Mouse (Mus musculus) right cerebral cortex, postnatal 36 days (tissue): ENCODE results near the gene Serpinb1c.
"Not testable (repeated sequence)": the region's sequence is repeated elsewhere in the genome, so short reads cannot be mapped to it uniquely, and the experiment has no call there.

ENCODE experiments used
- DNase-seq, 2 experiments: peaks; one replicate each; pipeline ENCODE4 v3.0.0; 2022; ENCODE audit warnings: low spot score in 2 of 2, mixed read lengths in 1 of 2

The Serpinb1c gene

DNA sequence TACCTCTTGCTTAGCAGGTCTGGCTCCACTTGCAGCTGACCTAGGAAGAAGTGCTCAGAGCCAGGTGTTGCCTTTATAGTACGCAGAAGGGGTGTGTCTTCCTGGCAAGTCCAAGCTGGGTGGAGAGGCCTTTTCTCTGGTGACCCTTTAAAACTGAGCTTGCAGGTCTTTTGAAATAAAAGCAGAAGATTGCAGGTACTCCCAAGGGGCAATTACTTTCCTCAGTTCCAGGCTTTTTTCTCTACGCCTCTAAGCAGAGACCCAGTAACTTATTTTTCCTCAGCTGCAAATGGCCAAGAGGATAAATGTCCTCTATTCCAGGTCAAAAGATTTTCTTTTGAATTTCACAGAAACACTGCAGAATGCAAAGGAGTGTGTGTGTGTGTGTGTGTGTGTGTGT lies at the start of gene Serpinb1c:
Gene Serpinb1c, minus strand, starts transcription at position 101 of the 400 bp plus-strand sequence.
- DNase-seq, result no peak

- DNase-seq, result not testable (repeated sequence)
Measured at GRCm38 (mm10) chr13:32939191-32939590, 41.2 kb upstream of the Serpinb1c start.

DNA sequence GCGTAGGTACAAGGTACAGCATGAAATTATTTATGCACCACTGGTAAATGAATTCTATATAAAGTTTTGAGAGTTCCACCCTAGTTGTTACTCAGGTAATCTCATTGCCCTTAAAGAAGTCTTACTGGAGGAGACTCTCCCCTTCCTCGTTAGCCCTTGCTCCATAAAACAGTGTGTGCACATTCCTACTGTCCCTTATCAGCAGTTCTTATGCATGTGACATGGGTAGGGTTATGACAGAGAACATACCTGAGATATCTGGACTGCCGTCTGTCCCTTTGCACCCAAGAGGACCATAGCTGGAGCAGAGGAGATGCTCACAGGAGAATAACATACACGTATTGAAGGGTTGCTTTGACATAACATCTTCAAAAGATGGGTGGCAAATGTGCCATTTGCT lies 40.3 kb upstream of the Serpinb1c start:
- not testable (repeated sequence) for DNase-seq

DNA sequence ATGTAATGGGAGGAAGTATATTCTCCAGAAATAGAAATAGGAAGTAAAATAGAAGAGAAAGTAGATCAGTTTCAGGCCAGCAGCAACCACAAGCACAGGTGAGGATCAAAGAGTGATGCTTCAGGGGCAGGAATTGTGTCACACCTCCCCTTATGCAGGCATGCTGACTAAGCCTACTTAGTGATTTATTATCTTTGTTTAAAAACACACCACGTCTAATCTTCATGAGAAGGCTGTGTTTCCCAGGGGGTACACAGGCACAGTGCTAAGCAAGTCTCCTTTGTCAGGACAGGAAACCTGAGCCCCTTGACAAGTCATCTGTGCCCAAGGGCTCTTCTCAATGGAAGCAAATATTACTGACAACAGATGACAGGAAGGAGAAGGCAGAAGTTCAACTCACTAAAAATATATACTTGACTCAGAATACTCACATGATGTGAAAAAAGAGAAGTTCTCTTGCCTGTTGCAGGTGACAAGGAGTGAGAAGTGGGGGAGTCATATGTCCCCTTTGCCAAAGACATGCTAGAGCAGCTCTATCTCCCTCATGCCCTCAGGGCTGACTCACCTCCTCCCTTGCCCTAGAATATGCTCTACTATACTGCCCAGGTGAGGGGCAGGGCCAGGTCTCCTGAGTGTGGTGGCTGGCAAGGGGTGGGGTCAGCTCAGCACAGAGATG lies 36.8 kb upstream of the Serpinb1c start:
- no peak for DNase-seq

GRCm38 (mm10) chr13:32929107-32929750 lies 31.2 kb upstream of the Serpinb1c start:
- no peak for DNase-seq

- DNase-seq, result no peak
Measured at GRCm38 (mm10) chr13:32927241-32927640, 29.2 kb upstream of the Serpinb1c start.

- no peak for DNase-seq
Measured at GRCm38 (mm10) chr13:32926661-32927060, 28.6 kb upstream of the Serpinb1c start.

- no peak for DNase-seq
Measured at GRCm38 (mm10) chr13:32924578-32925360, 26.8 kb upstream of the Serpinb1c start.

DNA sequence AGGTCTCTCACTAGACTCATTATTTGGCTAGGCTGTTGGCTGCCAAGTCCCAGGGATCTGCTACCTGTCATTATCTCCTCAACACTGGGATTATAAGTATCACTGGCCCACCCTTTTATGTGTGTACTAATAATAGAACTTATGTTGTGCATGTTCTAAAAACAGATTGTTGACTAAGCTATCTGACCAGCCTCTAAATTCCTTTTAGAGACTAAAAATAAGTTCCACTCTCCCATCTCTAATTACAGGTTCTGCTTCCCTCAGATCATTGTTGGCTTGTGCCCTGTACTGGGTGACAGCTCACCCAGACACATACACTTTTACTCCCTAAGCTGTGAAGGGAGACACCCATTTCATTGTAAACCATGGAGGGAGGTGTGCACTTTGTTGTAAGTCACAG lies 24.6 kb upstream of the Serpinb1c start:
- no peak for DNase-seq

DNA sequence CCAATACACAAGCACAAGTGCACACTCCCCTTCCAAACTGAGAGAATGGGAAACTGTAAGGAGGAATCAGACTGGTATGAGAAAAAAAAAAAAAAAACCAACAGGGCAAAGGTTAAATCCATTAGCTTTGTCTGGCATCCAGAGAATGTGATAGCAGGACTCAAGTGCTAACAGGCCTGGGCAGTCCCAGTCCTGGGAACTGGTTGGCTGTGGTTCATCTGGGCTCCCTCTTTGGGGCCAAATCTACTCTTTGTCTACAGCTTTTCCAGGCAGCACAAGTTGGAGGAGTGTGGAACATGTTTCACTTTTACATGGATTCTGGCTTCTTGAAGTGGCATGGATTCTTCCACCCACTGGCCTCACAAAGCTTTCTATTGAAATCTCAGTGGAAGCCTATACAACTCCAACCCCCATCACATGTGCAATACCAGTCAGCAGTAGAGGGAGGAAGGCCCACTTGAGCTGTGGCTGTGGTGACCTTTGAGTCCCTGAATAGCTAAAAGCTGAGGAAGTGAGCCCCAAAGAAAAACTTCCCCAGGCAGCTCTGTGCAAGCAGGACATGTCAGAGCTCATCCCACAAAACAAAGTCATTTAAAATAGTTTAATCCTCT lies 14.9 kb upstream of the Serpinb1c start:
- no peak for DNase-seq

GRCm38 (mm10) chr13:32908182-32908581 lies 10.2 kb upstream of the Serpinb1c start:
- DNase-seq, result no peak

GRCm38 (mm10) chr13:32903211-32903873 lies 5.3 kb upstream of the Serpinb1c start:
- peak; percentile 83 to 84 for DNase-seq

DNA sequence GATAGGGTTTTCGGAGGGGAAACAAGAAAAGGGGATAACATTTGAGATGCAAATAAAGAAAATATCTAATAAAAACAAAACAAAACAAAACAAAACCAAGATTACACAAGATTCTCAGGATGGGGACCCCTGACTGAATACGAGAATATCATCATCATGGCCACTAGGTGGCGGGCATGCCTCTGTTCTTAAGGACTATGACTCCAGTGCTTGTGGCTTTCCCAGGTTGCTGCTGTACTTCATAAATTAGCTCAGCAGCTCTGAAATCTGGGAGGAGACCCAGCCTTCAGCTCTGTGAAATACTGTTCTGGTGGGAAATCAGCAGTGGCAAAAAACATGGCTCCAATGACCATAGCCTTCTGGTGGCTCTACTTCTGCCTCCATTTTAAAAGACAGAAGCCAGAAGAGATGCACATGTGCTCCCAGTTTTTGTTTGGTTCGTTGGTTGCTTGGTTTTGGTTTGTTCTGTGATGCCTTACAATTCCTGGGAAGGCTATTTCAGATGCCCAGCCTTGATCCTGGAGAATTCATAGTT lies 4.5 kb upstream of the Serpinb1c start:
- peak; percentile 25 to 52 for DNase-seq

DNA sequence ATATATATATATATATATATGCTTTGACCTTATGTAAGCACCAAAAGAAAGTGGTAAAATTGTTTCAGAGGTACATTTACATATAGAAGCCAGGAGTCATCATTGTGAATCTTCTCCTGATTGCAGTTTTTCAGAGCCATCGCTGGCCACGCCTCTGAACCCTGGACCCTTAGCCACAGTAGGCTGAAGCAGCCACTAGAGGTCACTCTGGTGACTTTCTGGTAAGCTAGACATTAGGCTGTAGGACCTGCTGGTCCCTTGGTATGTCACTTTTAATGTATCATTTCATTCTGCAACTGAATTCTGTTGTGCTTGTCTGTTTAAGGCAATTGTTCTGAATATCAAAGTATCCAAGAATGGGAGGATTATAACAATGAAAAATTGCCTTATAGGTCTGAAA lies 2.6 kb upstream of the Serpinb1c start:
- no peak for DNase-seq

- DNase-seq, result not testable (repeated sequence)
Measured at GRCm38 (mm10) chr13:32899114-32899513, 1.1 kb upstream of the Serpinb1c start.

DNA sequence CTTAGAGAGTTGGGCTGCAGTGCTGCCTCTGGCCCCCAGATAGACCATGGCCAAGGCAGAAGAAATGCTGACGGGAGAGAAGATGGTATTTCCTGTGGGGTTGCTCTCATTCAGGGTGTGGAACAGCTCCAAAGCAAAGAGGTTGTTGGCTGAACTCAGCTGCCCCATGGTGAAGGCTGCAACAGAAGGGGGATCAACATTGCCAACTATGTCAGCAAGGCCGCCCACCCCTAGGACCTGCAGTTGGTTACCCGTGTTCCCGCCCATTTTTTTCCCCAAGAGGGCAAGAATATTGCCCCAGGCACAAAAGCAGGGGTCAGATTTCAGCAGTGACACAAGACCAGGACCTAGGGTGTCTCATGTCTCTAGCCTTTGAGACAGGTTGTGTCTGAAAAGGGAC lies 1.1 kb downstream of the Serpinb1c start:
- DNase-seq, result no peak

DNA sequence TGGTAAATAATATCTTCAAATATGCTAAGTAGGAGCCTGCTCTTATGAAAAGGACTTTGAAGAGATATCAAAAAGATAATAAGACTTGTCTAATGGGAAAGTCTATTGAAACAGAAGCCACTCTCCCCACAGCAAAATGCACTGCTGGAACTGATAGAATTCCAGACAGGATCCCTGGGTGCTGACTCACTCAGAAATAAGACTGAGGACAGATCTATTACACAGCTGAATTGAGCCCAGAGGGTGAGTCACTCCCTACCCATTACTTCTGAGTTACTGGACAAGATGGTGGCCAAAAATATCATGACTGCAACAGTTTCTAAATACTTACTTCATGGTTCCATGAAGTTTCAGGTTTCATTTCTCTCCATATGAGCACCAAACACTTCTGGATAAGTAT lies 13.3 kb downstream of the Serpinb1c start:
- no peak for DNase-seq

DNA sequence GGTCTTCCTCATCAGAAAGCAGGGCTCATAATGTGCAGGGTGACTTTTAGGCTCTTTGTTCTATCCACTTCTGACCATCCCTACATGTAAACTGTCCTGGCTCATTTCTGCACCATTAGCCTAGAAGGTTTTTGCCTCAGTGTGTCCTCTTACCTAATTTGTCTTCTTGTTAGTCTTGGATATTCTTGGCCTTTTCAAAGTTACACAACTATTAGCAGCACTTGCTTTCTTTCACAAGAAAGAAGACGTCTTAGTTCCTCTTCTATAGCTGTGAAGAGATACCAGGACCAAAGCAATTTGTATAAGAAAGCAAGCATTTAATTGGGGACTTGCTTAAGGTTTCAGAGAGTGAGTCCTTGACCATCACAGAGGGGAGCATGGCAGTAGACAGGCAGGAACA lies 24.1 kb downstream of the Serpinb1c start:
- no peak for DNase-seq

- no peak for DNase-seq
Measured at GRCm38 (mm10) chr13:32868843-32869242, 29.2 kb downstream of the Serpinb1c start.

DNA sequence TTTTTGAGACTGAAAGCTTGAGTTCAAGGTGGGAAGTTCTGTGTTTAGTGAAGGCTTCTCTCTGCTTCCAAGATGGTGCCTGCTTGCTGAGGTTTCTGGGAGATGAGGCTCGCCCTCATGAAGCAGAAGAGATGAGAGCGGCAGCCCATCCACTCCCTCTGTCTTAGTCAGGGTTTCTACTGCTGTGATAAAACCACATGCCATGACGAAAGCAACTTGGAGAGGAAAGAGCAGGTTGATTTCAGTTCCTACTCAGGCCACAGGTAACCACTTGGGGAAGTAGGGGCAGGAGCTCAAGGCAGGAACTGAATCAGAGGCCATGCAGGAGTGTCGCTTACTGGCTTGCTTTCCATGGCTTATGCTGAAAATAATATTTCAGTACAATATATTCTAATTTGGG lies 29.8 kb downstream of the Serpinb1c start:
- DNase-seq, result not testable (repeated sequence)

DNA sequence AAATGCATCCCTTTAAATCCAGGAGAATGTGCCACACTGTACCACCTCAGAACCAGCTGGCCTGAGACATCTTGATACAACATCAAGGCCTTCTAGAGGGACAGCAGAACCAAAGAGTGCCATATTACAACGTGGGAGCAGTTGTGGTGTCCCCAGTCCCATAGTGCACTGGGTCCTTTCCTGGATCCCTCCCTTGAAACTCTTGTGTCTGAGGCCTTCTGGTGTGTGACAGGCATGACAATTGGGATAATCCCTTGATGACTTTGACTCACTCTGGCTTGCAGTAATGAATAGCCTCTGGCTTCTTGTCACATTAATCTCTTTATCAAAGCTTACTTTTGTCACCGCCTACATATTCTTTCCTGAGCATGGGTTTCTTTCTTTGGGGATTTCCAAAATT lies 31.0 kb downstream of the Serpinb1c start:
- DNase-seq, result no peak
